10 mouse cellular contexts compared by ENCODE assay signal in genomic region chr4:133879145-133879902, GRCm38 (mm10). TPM values are rescaled to one million over a fixed set of nuclear protein-coding genes. Genes with fewer than 3 reads are reported as not detected.
DNase-seq lines count a peak whose midpoint lies in the region; ATAC-seq and TF ChIP-seq lines count a peak whose summit lies in the region.
"Had no signal": no experiment of that assay in that cellular context is flagged by ENCODE, and none has a peak within 500 bp of the region (broad histone marks: within the 10 kb centered on the region; RNA-seq: fewer than 3 reads in every experiment).

No protein-coding gene starts in this region.

- ATAC-seq in heart, postnatal 0 days (ENCODE audit: insufficient read depth, low read depth), result peak; percentile 19; the same call in 1 of the 2 replicates
- peak; percentile 52 for ATAC-seq in liver, embryonic 13.5 days (ENCODE audit: low read depth)
- peak; percentile 94 for ATAC-seq in stomach, embryonic 15.5 days (ENCODE audit: insufficient read depth, low FRiP score, low read depth)
- ATAC-seq: midbrain, embryonic 13.5 days had no signal

- H3K4me1 ChIP-seq in heart, postnatal 0 days (ENCODE audit: control insufficient read depth, insufficient read depth), result peaks cover 4% of the 10 kb centered on the region; the same call in 1 of the 2 replicates
- H3K4me1 ChIP-seq in MEL (ENCODE audit: control insufficient read depth in 1 of 2, insufficient read depth in 2 of 2, low read length in 2 of 2), result peaks cover 5 to 33% of the 10 kb centered on the region in 2 experiments; a peak in 3 of 4 replicates
- peaks cover 60% of the 10 kb centered on the region for H3K4me1 ChIP-seq in liver, embryonic 13.5 days (replicated peaks)
- peaks cover 7% of the 10 kb centered on the region for H3K4me1 ChIP-seq in stomach, embryonic 15.5 days
- H3K4me1 ChIP-seq: hindbrain, embryonic 15.5 days; midbrain, embryonic 13.5 days had no signal

- TF ChIP-seq RAD21 in MEL (IDR thresholded peaks at IDR 0.05; ENCODE audit: low read depth, low read length), result no peak

- H3K4me2 ChIP-seq in heart, postnatal 0 days (ENCODE audit: low read depth, low read length), result no peak overlapping the region
- H3K4me2 ChIP-seq in liver, embryonic 13.5 days, result no peak overlapping the region
- H3K4me2 ChIP-seq in stomach, embryonic 15.5 days, result no peak overlapping the region
- H3K4me2 ChIP-seq: hindbrain, embryonic 15.5 days; midbrain, embryonic 13.5 days had no signal

- DNase-seq in heart, postnatal 0 days (ENCODE audit: low spot score), result no peak
- DNase-seq in heart, postnatal 4 days, result no peak
- DNase-seq in MEL (ENCODE audit: low read depth, low spot score), result peak; percentile 92
- peak; percentile 62 for DNase-seq in liver, embryonic 13.5 days
- DNase-seq in layer of hippocampus, postnatal 36 days, result no peak
- no peak for DNase-seq in cerebellum, adult 18-20 months
- no peak for DNase-seq in layer of hippocampus, adult 9-10 months (ENCODE audit: low spot score)

- 49% methylated on average over 12 of the region's 12 CpGs for WGBS in heart, postnatal 0 days
- 34% methylated on average over 12 of the region's 12 CpGs for WGBS in liver, embryonic 13.5 days (ENCODE audit: insufficient replicate concordance)
- 58% methylated on average over 12 of the region's 12 CpGs for WGBS in stomach, embryonic 15.5 days

- no peaks in the 10 kb centered on the region for H3K36me3 ChIP-seq in heart, postnatal 0 days (replicated peaks; ENCODE audit: control insufficient read depth, insufficient read depth, low read length)
- peaks cover 0 to 21% of the 10 kb centered on the region in 2 experiments; a peak in 2 of 4 replicates for H3K36me3 ChIP-seq in MEL (ENCODE audit: control insufficient read depth in 1 of 2, insufficient read depth in 2 of 2, low read length in 2 of 2)
- H3K36me3 ChIP-seq in liver, embryonic 13.5 days, result 0 out of 2 replicates have a peak, but pooled peaks cover 5% of the 10 kb centered on the region
- 0 out of 2 replicates have a peak, but pooled peaks cover 7% of the 10 kb centered on the region for H3K36me3 ChIP-seq in stomach, embryonic 15.5 days
- H3K36me3 ChIP-seq: hindbrain, embryonic 15.5 days; midbrain, embryonic 13.5 days had no signal

- H3K9me3 ChIP-seq in heart, postnatal 0 days (replicated peaks; ENCODE audit: control insufficient read depth, low read length), result no peaks in the 10 kb centered on the region
- H3K9me3 ChIP-seq in MEL (replicated peaks; ENCODE audit: insufficient read depth, low read length), result no peaks in the 10 kb centered on the region
- no peaks in the 10 kb centered on the region for H3K9me3 ChIP-seq in liver, embryonic 13.5 days (replicated peaks)
- H3K9me3 ChIP-seq in stomach, embryonic 15.5 days, result no peaks in the 10 kb centered on the region
- H3K9me3 ChIP-seq: hindbrain, embryonic 15.5 days; midbrain, embryonic 13.5 days had no signal

- H3K4me3 ChIP-seq in heart, postnatal 0 days (ENCODE audit: low read depth, low read length), result no peak overlapping the region
- H3K4me3 ChIP-seq in MEL (ENCODE audit: control insufficient read depth in 1 of 2, insufficient read depth in 1 of 2, low read depth in 2 of 2, low read length in 2 of 2), result peak overlapping the region in 1 of 2 experiments; percentile 28; a peak in 2 of 4 replicates
- no peak overlapping the region for H3K4me3 ChIP-seq in liver, embryonic 13.5 days (replicated peaks)
- no peak overlapping the region for H3K4me3 ChIP-seq in stomach, embryonic 15.5 days (replicated peaks)
- H3K4me3 ChIP-seq: hindbrain, embryonic 15.5 days; midbrain, embryonic 13.5 days had no signal

- TF ChIP-seq CTCF in heart, postnatal 0 days (IDR thresholded peaks at IDR 0.05; ENCODE audit: low read depth), result no peak
- no peak for TF ChIP-seq CTCF in MEL (IDR thresholded peaks at IDR 0.05 in 2 of 3, conservative IDR thresholded peaks at IDR 0.05 in 1 of 3; ENCODE audit: control insufficient read depth in 1 of 3, insufficient read depth in 1 of 3, low read depth in 2 of 3, low read length in 3 of 3, poor library complexity in 1 of 3, severe bottlenecking in 1 of 3)

- H3K27me3 ChIP-seq in heart, postnatal 0 days (ENCODE audit: control insufficient read depth, insufficient read depth, low read length), result no peaks in the 10 kb centered on the region
- no peaks in the 10 kb centered on the region for H3K27me3 ChIP-seq in MEL (ENCODE audit: control insufficient read depth in 1 of 2, insufficient read depth in 2 of 2, low read length in 2 of 2)
- H3K27me3 ChIP-seq in liver, embryonic 13.5 days, result 0 out of 2 replicates have a peak, but pooled peaks cover 5% of the 10 kb centered on the region
- no peaks in the 10 kb centered on the region for H3K27me3 ChIP-seq in stomach, embryonic 15.5 days (replicated peaks)
- H3K27me3 ChIP-seq: hindbrain, embryonic 15.5 days; midbrain, embryonic 13.5 days had no signal

- no peak for TF ChIP-seq EP300 in heart, postnatal 0 days (IDR thresholded peaks at IDR 0.05; ENCODE audit: low read depth)
- peak in 1 of 2 experiments; percentile 26; a peak in 2 of 4 replicates for TF ChIP-seq EP300 in MEL (IDR thresholded peaks at IDR 0.05; ENCODE audit: low read depth in 1 of 2, low read length in 2 of 2)

- no peak overlapping the region for H3K27ac ChIP-seq in heart, postnatal 0 days (ENCODE audit: low read depth)
- H3K27ac ChIP-seq in MEL (ENCODE audit: control insufficient read depth, low read depth, low read length), result peak overlapping the region; percentile 88
- H3K27ac ChIP-seq in liver, embryonic 13.5 days, result peak overlapping the region; percentile 71
- H3K27ac ChIP-seq in stomach, embryonic 15.5 days, result peak overlapping the region; percentile 81
- H3K27ac ChIP-seq: hindbrain, embryonic 15.5 days; midbrain, embryonic 13.5 days had no signal

- peak in 1 of 2 experiments; percentile 39; a peak in 1 of 4 replicates for TF ChIP-seq POLR2A in MEL (IDR thresholded peaks at IDR 0.05; ENCODE audit: control insufficient read depth in 1 of 2, insufficient read depth in 1 of 2, low read depth in 1 of 2, low read length in 2 of 2, poor library complexity in 1 of 2)

- H3K9ac ChIP-seq in heart, postnatal 0 days (replicated peaks; ENCODE audit: low read depth, low read length), result no peak overlapping the region
- peak overlapping the region; percentile 51 for H3K9ac ChIP-seq in MEL (ENCODE audit: control insufficient read depth, low read depth, low read length, poor library complexity, severe bottlenecking)
- H3K9ac ChIP-seq in liver, embryonic 13.5 days, result no peak overlapping the region
- no peak overlapping the region for H3K9ac ChIP-seq in stomach, embryonic 15.5 days
- H3K9ac ChIP-seq: hindbrain, embryonic 15.5 days; midbrain, embryonic 13.5 days had no signal

- no peaks in the 10 kb centered on the region; the same call in 1 of the 2 replicates for H3K79me2 ChIP-seq in MEL (ENCODE audit: control insufficient read depth, insufficient read depth, low read length, poor library complexity)

TF ChIP-seq in MEL, 35 proteins besides CTCF, POLR2A, EP300 and RAD21:
- TF ChIP-seq MXI1 (IDR thresholded peaks at IDR 0.05; ENCODE audit: low read depth, low read length) (peak; percentile 47; the same call in 1 of the 2 replicates), SIN3A (IDR thresholded peaks at IDR 0.05; ENCODE audit: low read length) (peak; percentile 62; the same call in 1 of the 2 replicates), GATA1 (IDR thresholded peaks at IDR 0.05; ENCODE audit: low read depth, low read length) (no peak; the same call in 1 of the 2 replicates), NELFE (IDR thresholded peaks at IDR 0.05; ENCODE audit: low read depth, low read length) (no peak), SMC3 (IDR thresholded peaks at IDR 0.05; ENCODE audit: low read depth, low read length) (no peak), JUND (IDR thresholded peaks at IDR 0.05; ENCODE audit: low read depth, low read length) (peak; percentile 99), ELF1 (IDR thresholded peaks at IDR 0.05; ENCODE audit: low read depth, low read length) (0 out of 2 replicates have a peak, but pooled peaks have one; percentile 24), KAT2A (conservative IDR thresholded peaks at IDR 0.05; ENCODE audit: low read depth, low read length) (no peak), MAZ (IDR thresholded peaks at IDR 0.05; ENCODE audit: low read depth, low read length) (peak; percentile 54; the same call in 1 of the 2 replicates), MYB (IDR thresholded peaks at IDR 0.05; ENCODE audit: low read depth, low read length) (no peak), ETS1 (IDR thresholded peaks at IDR 0.05; ENCODE audit: low read depth, low read length) (peak; percentile 64; the same call in 1 of the 2 replicates), GABPA (IDR thresholded peaks at IDR 0.05; ENCODE audit: low read depth, low read length) (no peak), CHD2 (IDR thresholded peaks at IDR 0.05; ENCODE audit: low read length) (no peak), RCOR1 (IDR thresholded peaks at IDR 0.05; ENCODE audit: low read depth, low read length) (peak; percentile 85), ZMIZ1 (IDR thresholded peaks at IDR 0.05; ENCODE audit: low read depth, low read length) (no peak), MAFK (IDR thresholded peaks at IDR 0.05; ENCODE audit: borderline replicate concordance, low read depth, low read length) (no peak), TCF12 (IDR thresholded peaks at IDR 0.05; ENCODE audit: low read depth, low read length) (peak; percentile 5; the same call in 1 of the 2 replicates)

RNA-seq across cellular contexts. Expression of gene Rps6ka1, which starts 8.3 kb away (rescaled TPM):
- total RNA-seq in heart, postnatal 0 days (2014; rRNA removed; ENCODE audit: low replicate concordance), result 8.0 and 16.9 TPM in 2 replicates
- 5.9 and 6.8 TPM in 2 replicates for polyA plus RNA-seq in heart, postnatal 0 days (2015; fragmentation: Nextera tagmentation; extraction: Ambion mirVana)
- 10 to 100 TPM in 1 of 2 experiments, 1 to 10 TPM in 1; 9.1 to 10.7 TPM for total RNA-seq in heart, postnatal 4 days (2021)
- 45.3 and 45.7 TPM in 2 replicates for total RNA-seq in MEL (2012; rRNA removed)
- 10 to 100 TPM in 1 of 2 experiments, not detected in 1; 68.9 TPM for polyA plus RNA-seq in MEL (2012; ENCODE audit: insufficient read depth in 1 of 2, insufficient read length in 2 of 2, low read depth in 1 of 2, low replicate concordance in 2 of 2, missing spikeins in 1 of 2)
- polyA plus RNA-seq in liver, embryonic 13.5 days (2015; fragmentation: Nextera tagmentation; extraction: Ambion mirVana), result 50.3 and 54.2 TPM in 2 replicates
- polyA plus RNA-seq in stomach, embryonic 15.5 days (2015; fragmentation: Nextera tagmentation; extraction: Ambion mirVana), result 73.4 and 76.4 TPM in 2 replicates
- 10 to 100 TPM in 1 of 2 experiments, 1 to 10 TPM in 1; 9.6 to 11.3 TPM for total RNA-seq in layer of hippocampus, postnatal 36 days (2021)

Comparison
In these comparisons a context has a peak if more than half of its experiments do, and no peak if none do; other contexts are left out.
1. ATAC-seq: peak in every context shown above with its lines; median percentile 94 in stomach, embryonic 15.5 days; 52 in liver, embryonic 13.5 days; 19 in heart, postnatal 0 days.
2. DNase-seq: peak in MEL (single experiment) and liver, embryonic 13.5 days (single experiment); none in heart, postnatal 0 days (single experiment), heart, postnatal 4 days (single experiment), layer of hippocampus, postnatal 36 days (0 of 2), cerebellum, adult 18-20 months (0 of 2) and layer of hippocampus, adult 9-10 months (single experiment).